Mouse (Mus musculus) cerebellum, adult 2 months (tissue): ENCODE data around the gene Chrm4. TPM values are rescaled to one million over a fixed set of nuclear protein-coding genes. Genes with fewer than 3 reads are reported as not detected.
A peak's percentile ranks its signal among the peaks of the same experiment; 100 is the strongest.

ENCODE experiments used
- DNase-seq, 2 experiments: peaks; one replicate each; pipeline ENCODE4 v3.0.0; 2021
- H3K27ac ChIP-seq: fragments of 200-500 bp; 2 replicates; pipeline ENCODE4 v1.5.1; 2012; ENCODE audit warnings: low read length, control low read depth, inconsistent platforms; ENCODE audit not compliant: insufficient read depth
- H3K27me3 ChIP-seq: fragments of 200-500 bp; 2 replicates; pipeline ENCODE4 v1.6.1; 2012; ENCODE audit warnings: inconsistent platforms, mild to moderate bottlenecking, low read length, moderate library complexity; ENCODE audit not compliant: control insufficient read depth, insufficient read depth
- H3K4me1 ChIP-seq: fragments of 200-500 bp; 2 replicates; pipeline ENCODE4 v1.6.1; 2011; ENCODE audit warnings: low read length; ENCODE audit not compliant: control insufficient read depth, insufficient read depth
- H3K4me3 ChIP-seq: fragments of 200-500 bp; replicated peaks from 2 replicates; pipeline ENCODE3; 2011; ENCODE audit warnings: mild to moderate bottlenecking, low read depth, low read length, control low read depth; ENCODE audit not compliant: insufficient read depth
- CTCF ChIP-seq: fragments of 200-500 bp; IDR thresholded peaks from 2 replicates; pipeline ENCODE4 v1.5.1; 2011; ENCODE audit warnings: low read depth, mild to moderate bottlenecking, control low read depth, low read length, moderate library complexity, borderline replicate concordance; ENCODE audit not compliant: insufficient read depth
- POLR2A ChIP-seq: fragments of 200-500 bp; IDR thresholded peaks from 2 replicates; pipeline ENCODE4 v1.6.1; 2011; ENCODE audit warnings: low read length, control low read depth, borderline replicate concordance; ENCODE audit not compliant: insufficient read depth
- WGBS: fragments of 180-500 bp; shearing (Covaris S2); methylation state at CpG from one replicate; pipeline ENCODE4 v1.1.7; 2018; 5-methylcytosine and 5-hydroxymethylcytosine counted together
- polyA plus RNA-seq: library from polyadenylated mRNA; depleted of rRNA; stranded (reverse); fragments of >200 nt; gene quantifications from 2 replicates; pipeline ENCODE4 v1.2.3, GENCODE M21; 2012

Gene Chrm4
- polyA plus RNA-seq, 1 experiment: 2.0 TPM

- Histone ChIP-seq H3K27me3 (peaks cover 2% of the 10 kb centered on the region; the same call in 1 of the 2 replicates), H3K4me3 (no peak overlapping the region), H3K27ac (no peak overlapping the region), H3K4me1 (no peaks in the 10 kb centered on the region)
- 68% methylated on average over 7 of the region's 7 CpGs for WGBS
- no peak for DNase-seq
- no peak for TF ChIP-seq POLR2A
- TF ChIP-seq CTCF: no peak
Observed at GRCm38 (mm10) chr2:91917096-91917495, 10.0 kb upstream of the Chrm4 start.

GRCm38 (mm10) chr2:91920130-91920529 is 6.9 kb upstream of the Chrm4 start:
- no peak for DNase-seq
- TF ChIP-seq CTCF (no peak), POLR2A (no peak)
- Histone ChIP-seq H3K27ac (no peak overlapping the region), H3K4me1 (peaks cover 3% of the 10 kb centered on the region; the same call in 1 of the 2 replicates), H3K4me3 (no peak overlapping the region), H3K27me3 (peaks cover 4% of the 10 kb centered on the region; the same call in 1 of the 2 replicates)
- WGBS: 85% methylated on average over 4 of the region's 4 CpGs

- TF ChIP-seq POLR2A: no peak
- TF ChIP-seq CTCF: no peak
- Histone ChIP-seq H3K4me1 (peaks cover 3% of the 10 kb centered on the region; the same call in 1 of the 2 replicates), H3K27ac (no peak overlapping the region), H3K4me3 (no peak overlapping the region), H3K27me3 (peaks cover 4% of the 10 kb centered on the region; the same call in 1 of the 2 replicates)
- no peak for DNase-seq
- WGBS: 9% methylated on average over 31 of the region's 31 CpGs
Observed at GRCm38 (mm10) chr2:91921181-91921789, 5.8 kb upstream of the Chrm4 start.

- peak overlapping the region; percentile 6 for H3K4me3 ChIP-seq
- no peak overlapping the region for H3K27ac ChIP-seq
- DNase-seq: peak in 1 of 2 experiments; percentile 53
- peaks cover 4% of the 10 kb centered on the region; the same call in 1 of the 2 replicates for H3K27me3 ChIP-seq
- TF ChIP-seq CTCF (peak; percentile 30; the same call in 1 of the 2 replicates), POLR2A (no peak)
- WGBS: 1% methylated on average over 63 of the region's 64 CpGs
- peaks cover 3% of the 10 kb centered on the region; the same call in 1 of the 2 replicates for H3K4me1 ChIP-seq
Observed at GRCm38 (mm10) chr2:91921790-91922570, 5.1 kb upstream of the Chrm4 start.

- TF ChIP-seq CTCF (no peak), POLR2A (no peak)
- Histone ChIP-seq H3K27me3 (peaks cover 4% of the 10 kb centered on the region; the same call in 1 of the 2 replicates), H3K27ac (no peak overlapping the region), H3K4me1 (peaks cover 3% of the 10 kb centered on the region; the same call in 1 of the 2 replicates), H3K4me3 (no peak overlapping the region)
- no peak for DNase-seq
- WGBS: 8% methylated on average over 37 of the region's 37 CpGs
Observed at GRCm38 (mm10) chr2:91922586-91923414, 4.2 kb upstream of the Chrm4 start.

- peak overlapping the region; percentile 52 for H3K4me3 ChIP-seq
- TF ChIP-seq CTCF: peak; percentile 80
- TF ChIP-seq POLR2A: no peak
- DNase-seq: peak; percentile 71 to 78
- H3K27ac ChIP-seq: no peak overlapping the region
- peaks cover 4% of the 10 kb centered on the region; the same call in 1 of the 2 replicates for H3K27me3 ChIP-seq
- WGBS: 7% methylated on average over 54 of the region's 54 CpGs
- peaks cover 10% of the 10 kb centered on the region for H3K4me1 ChIP-seq
Observed at GRCm38 (mm10) chr2:91923415-91924337, 3.4 kb upstream of the Chrm4 start.
